Mouse (Mus musculus): ENCODE data around the gene Snd1. TPM values are rescaled to one million over a fixed set of nuclear protein-coding genes. Genes with fewer than 3 reads are reported as not detected.

Snd1 gene
- total RNA-seq, 2 experiments from 2014 or later: 80.5 to 88.1 TPM

GRCm38 (mm10) chr6:28756306-28757018 is 281.5 kb downstream of the Snd1 start:
- intact Hi-C loops (cut with DNase I): loop anchor here (5.0 kb wide), 1 partner anchor 61 kb away; no protein-coding TSS in a partner anchor

DNA sequence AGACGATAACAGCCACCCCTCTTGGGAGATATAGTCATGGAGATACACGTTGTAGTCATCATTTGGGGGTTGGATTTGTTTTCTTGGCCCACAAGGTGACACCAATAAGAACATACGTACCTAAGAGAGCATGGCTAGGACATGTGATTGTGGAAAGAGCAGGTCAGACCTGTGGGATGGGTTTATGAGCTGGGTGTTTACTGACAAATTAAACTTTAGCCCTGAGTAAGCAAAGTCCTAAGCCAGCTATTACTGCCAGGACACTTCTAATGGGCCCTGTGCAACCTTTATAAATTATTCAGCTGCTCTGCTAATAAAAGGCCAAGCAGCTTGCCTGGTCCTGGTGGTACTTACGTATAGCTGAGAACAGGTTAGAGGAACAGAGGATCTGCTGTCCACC is 283.4 kb downstream of the Snd1 start:
- intact Hi-C loops (cut with DNase I): loop anchor here (5.0 kb wide), 1 partner anchor 59 kb away; no protein-coding TSS in a partner anchor
- DNase-seq (ENCODE audit: low spot score in 2 of 2): no peak

More at GRCm38 (mm10) chr6:28756306-28757018, 281.5 kb downstream of the Snd1 start:
- DNase-seq (ENCODE audit: low spot score in 2 of 2): peak; percentile 65 to 74

DNA sequence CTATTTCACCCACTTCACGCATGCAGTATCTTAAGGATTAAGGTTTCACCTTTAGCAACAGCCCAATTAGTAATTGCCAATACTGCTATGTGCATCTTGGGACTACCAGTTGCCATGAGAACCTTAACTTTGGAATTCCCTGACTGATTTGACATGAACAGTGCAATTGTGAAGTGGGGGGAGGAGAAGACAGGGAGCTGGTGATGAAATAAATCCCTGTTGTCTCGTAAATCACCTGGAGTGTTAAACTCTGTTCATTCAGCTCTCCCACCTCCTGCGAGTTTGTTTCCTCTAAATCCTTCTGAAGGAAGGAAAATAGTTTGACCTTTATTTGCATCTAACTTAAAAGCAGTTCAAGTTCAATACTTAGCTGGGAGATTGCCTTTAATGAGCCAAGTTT is 286.8 kb downstream of the Snd1 start:
- no peak for DNase-seq (ENCODE audit: low spot score in 2 of 2)
- intact Hi-C loops (cut with DNase I): no loop called here

DNA sequence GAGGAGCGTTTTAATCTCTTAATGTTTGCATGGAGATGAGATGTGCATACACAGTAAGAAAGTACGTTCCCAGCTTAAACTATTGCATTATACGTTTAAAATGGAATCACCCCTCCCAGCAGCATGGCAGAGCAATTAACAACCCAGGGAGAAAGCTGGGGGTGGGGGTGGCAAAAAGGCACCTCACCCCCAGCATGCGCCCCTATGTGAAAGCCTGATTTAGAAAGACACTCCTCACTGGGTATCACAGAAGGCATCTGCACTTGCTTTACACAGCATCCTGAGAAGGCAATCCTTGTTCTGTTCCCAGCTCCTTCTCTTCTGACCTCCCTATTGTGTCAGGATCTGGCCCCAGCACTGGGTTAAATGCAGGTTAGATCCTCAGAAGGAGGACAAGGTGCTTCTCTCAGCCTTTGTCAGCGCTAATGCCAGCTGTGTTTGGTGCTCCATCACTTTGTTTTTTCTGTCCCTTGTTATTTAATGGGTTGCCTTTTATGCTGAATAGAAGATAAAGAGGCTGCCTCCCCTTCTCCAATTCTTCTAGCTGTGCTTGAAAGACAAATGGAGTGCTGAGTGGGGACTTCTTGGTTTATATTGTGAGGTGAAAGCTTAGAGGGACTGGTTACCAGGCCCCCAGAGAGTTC is 287.3 kb downstream of the Snd1 start:
- intact Hi-C loops (cut with DNase I): no loop called here
- peak in 1 of 2 experiments; percentile 39 for DNase-seq (ENCODE audit: low spot score in 2 of 2)

GRCm38 (mm10) chr6:28766622-28767021 is 291.7 kb downstream of the Snd1 start:
- no peak for DNase-seq (ENCODE audit: low spot score in 2 of 2)
- intact Hi-C loops (cut with DNase I): no loop called here

DNA sequence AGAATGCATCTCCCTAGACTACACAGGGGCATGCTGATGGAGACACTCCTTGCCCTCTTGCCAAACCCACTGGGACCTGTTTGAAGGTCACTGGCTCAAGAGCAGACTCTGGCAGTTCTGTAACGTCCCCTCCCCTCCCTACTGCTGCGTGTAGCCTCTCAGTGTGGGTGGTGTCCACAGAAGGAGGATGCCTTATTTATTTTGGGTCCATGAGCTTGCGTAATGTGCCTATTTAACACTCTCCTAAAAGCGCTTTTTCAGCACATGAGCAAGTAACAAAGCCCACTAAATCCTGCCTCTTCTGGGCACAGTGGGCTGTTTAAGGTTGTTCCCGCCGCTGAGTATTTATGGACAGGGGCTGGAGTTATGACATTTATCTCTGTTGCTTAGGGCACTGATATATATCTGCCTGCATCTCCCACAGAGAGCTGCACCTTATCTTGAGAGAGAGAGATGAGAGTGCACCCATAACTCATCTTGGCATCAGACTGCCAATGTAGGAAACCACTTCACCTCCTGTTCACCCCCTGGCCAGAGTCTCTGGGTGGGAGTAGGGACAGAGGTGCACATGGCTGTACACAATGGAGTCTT is 293.0 kb downstream of the Snd1 start:
- intact Hi-C loops (cut with DNase I): no loop called here
- peak; percentile 39 to 88 for DNase-seq (ENCODE audit: low spot score in 2 of 2)

- no peak for DNase-seq (ENCODE audit: low spot score in 2 of 2)
- intact Hi-C loops (cut with DNase I): no loop called here
Observed at GRCm38 (mm10) chr6:28771331-28771730, 296.4 kb downstream of the Snd1 start.

DNA sequence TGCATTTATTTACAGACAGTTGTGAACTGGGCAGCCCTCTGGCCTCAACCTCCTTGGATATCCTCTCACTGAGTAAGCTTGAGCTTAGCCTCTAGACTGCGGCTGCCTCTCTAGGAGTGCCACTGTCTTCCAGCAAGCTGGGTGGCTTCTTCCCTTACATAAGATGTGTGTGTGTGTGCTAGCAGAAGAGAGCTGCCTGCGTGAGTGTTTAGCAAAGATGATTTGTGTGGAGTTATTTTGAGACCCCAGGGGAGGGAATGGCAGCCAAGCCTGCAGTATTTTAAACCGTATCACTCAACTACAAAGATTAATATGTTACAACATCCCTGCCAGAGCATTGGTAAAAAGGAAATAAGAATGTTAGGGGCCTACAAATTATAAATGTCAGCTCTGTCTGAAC is 306.8 kb downstream of the Snd1 start:
- DNase-seq (ENCODE audit: low spot score in 2 of 2): peak; percentile 54 to 94
- intact Hi-C loops (cut with DNase I): no loop called here

GRCm38 (mm10) chr6:28783082-28783647 is 308.2 kb downstream of the Snd1 start:
- no peak for DNase-seq (ENCODE audit: low spot score in 2 of 2)
- intact Hi-C loops (cut with DNase I): no loop called here

DNA sequence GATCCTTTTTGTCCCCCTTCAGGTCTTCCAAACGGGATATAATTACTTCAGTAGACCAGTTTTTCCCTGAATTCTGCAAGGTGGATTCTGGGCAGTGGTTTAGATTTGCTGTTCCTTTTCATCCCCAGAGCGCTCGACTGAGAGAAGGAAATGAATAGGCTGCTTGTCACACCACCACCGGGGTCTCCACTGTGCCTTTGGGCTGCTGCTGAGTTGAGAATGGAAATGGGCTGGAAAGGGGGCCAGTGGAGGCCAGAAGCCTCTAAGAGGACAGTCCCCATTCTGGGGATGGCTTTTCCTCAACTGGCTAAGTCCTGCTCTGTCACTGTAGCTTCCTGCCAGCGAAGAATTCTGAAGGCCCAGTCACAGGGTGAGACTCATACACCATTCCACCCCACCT is 309.0 kb downstream of the Snd1 start:
- DNase-seq (ENCODE audit: low spot score in 2 of 2): no peak
- intact Hi-C loops (cut with DNase I): no loop called here

DNA sequence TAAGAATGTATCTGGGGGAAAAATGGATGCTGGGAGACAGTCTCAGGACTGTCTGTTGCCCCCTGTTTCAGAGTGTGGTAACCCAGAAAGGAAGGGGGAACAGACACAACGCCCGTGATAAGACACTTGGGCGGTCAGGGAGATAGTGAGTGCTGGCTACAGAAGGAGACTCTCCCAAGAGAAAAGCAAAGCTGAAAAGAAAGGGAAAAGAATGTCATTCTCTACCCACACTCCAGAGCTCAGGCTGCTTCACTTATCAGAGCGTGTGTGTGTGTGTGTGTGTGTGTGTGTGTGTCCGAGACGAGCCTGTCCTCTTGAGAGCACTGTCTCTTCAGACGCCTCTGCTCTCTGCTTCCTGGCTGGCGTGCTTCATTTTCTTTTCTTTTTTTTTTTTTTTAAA is 310.8 kb downstream of the Snd1 start:
- DNase-seq (ENCODE audit: low spot score in 2 of 2): peak in 1 of 2 experiments; percentile 49
- intact Hi-C loops (cut with DNase I): no loop called here

GRCm38 (mm10) chr6:28787133-28787532 is 312.2 kb downstream of the Snd1 start:
- no peak for DNase-seq (ENCODE audit: low spot score in 2 of 2)
- intact Hi-C loops (cut with DNase I): no loop called here

DNA sequence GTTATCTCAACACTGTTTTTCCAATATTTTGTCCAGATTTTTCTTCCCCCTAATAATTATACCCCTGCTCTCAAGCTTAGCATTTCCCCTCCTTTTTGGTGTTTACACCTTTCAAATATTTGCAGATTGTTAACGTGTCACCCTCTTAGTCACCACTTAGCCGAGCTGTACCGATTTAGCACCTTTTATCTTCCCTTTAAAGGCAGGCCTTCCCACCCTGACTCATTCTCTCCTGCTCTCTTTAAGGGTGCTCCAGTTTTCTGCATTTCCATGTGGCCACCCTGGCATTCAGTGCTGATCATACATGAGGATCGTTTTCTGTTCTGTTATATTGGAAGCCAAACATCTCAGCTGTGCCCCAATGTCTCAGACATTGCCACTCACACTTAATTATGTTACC is 314.7 kb downstream of the Snd1 start:
- intact Hi-C loops (cut with DNase I): no loop called here

GRCm38 (mm10) chr6:28791183-28791582 is 316.2 kb downstream of the Snd1 start:
- no peak for DNase-seq (ENCODE audit: low spot score in 2 of 2)
- intact Hi-C loops (cut with DNase I): no loop called here

More for the DNA sequence above, 314.7 kb downstream of the Snd1 start:
- DNase-seq (ENCODE audit: low spot score in 2 of 2): peak in 1 of 2 experiments; percentile 59

GRCm38 (mm10) chr6:28791809-28792208 is 316.9 kb downstream of the Snd1 start:
- DNase-seq (ENCODE audit: low spot score in 2 of 2): no peak
- intact Hi-C loops (cut with DNase I): no loop called here

DNA sequence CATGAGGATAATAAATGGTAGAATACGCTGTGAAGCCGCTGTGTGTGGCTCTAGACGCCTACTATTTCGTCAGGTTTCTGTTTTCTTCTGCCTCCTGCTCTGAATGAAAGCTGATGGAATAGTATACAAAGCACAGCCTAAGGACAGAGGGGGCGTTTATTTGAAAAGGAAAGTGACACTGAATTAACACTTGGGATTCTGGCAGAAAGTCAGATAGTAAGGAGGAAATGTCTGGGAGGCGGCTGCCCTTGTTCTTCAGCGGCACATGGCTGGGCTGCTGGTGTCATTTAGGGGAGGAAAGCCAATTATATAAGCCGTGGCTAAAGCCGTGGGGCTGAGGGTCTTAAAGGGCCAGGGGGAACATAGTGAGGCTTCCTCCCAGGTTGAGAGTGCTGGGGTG is 320.4 kb downstream of the Snd1 start:
- intact Hi-C loops (cut with DNase I): no loop called here
- DNase-seq (ENCODE audit: low spot score in 2 of 2): no peak

DNA sequence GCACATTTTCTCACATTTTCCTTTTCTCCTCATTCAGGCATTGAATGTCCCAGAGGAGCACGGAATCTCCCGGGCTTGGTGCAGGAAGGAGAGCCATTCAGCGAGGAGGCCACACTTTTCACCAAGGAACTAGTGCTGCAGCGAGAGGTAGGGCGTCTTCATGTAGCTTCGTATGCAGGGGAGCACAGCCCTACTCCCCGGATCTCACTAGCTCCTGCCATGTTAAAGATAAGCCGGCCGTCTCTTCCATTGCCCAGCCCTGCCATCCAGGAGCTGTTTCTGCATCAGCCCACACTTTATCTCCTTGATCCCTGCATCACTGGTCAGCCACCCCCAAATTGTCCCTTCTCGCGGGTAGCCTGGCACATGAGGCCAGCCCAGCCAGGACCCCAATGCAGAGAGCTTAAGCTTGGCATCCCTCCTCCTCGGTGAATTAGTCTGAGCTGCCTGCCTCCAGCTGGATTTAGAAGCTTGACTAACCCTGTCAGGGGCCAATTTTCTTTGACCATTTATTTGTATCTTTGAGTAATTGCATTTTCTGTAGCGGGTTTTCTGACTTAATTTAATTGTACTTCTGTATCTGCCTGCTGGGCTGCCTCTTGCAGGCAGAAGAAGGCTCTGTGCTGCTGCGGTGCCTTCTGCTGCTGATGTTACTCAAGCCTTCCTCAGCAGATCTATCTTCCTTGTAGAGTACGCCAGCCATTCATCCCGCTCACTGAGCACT is 321.0 kb downstream of the Snd1 start:
- intact Hi-C loops (cut with DNase I): no loop called here
- no peak for DNase-seq (ENCODE audit: low spot score in 2 of 2)

- intact Hi-C loops (cut with DNase I): loop anchor here (5.0 kb wide), 2 partner anchors 48 to 103 kb away; no protein-coding TSS in a partner anchor
- peak in 1 of 2 experiments; percentile 57 for DNase-seq (ENCODE audit: low spot score in 2 of 2)
Observed at GRCm38 (mm10) chr6:28799818-28800217, 324.9 kb downstream of the Snd1 start.

- intact Hi-C loops (cut with DNase I): loop anchor here (5.0 kb wide), 2 partner anchors 49 to 104 kb away; no protein-coding TSS in a partner anchor
- DNase-seq (ENCODE audit: low spot score in 2 of 2): peak in 1 of 2 experiments; percentile 91
Observed at GRCm38 (mm10) chr6:28800976-28801375, 326.0 kb downstream of the Snd1 start.

All from left cerebral cortex, postnatal 25 days (tissue).